Mouse (Mus musculus) ovary, postnatal 14 days (tissue): ENCODE data around the gene Prpf31.

Source experiments
- DNase-seq: peaks from one replicate; pipeline ENCODE4 v3.0.0; 2022; ENCODE audit warnings: low spot score

Gene Prpf31

DNA sequence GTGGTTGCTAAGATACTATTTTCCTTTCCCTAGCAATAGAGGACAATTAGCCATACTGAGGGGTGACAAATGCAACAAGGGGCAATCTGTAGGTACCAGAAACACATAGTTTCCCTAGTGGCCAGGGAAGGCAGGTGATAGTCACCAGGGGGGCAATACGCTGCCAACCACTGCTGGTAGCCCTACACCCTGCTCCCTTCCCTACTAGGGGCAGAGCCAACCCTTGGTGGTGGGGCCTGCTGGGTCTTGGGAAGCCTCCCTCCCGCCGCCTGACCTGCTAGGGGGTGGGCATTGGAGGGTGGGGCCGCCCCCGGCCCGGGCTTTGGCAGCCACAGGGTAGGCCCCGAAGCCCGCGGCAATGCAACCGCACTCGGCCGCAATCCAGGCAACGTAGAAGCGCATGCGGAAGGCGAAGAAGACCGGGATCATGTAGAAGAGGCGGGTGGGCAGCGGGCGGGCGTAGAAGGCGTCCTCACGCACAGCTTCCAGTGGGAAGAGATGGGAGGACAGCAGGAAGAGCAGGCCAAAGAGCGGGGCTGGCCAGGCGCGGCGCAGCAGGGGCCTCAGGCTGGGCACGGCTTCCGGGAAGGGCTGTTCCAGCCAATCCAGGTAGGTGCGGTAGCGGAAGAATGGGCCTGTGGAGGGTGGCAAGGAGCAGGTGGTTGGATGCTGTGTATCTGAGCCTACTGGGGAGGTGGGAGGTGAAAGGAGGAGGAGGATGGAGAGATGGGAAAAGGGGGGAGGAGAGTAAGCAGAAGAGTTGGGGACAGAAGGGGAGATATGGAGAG lies 55.8 kb downstream of the Prpf31 start:
- no peak for DNase-seq

- no peak for DNase-seq
These were observed 62.1 kb downstream of the Prpf31 start for GRCm38 (mm10) chr7:3691919-3692318.
